Mouse (Mus musculus): Measurements from ENCODE around the gene Spns2. TPM values are rescaled to one million over a fixed set of nuclear protein-coding genes. Genes with fewer than 3 reads are reported as not detected.

Gene Spns2
- polyA plus RNA-seq, 1 experiment from 2014 or later, result 1.5 TPM

GRCm38 (mm10) chr11:72501426-72502002 is 11.8 kb upstream of the Spns2 start:
- DNase-seq (ENCODE audit: low spot score), result no peak

DNA sequence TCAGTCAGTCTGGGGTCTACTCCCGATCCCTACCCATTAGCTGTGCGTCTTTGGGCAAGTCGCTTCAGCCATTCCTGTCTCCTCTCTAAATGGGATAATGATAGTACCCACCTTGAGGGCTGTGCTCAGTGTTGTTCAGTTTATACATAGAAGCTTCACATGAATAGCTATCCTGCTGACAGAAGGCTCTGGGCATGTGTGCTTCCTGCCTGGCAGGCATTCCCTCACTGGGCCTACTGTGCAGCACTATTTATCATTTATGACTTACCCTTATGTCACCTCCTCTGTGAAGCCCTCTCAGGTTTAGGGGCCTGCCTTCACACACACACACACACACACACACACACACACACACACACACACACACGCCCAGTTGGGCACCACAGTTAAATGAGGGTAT is 10.4 kb upstream of the Spns2 start:
- DNase-seq (ENCODE audit: low spot score), result no peak

GRCm38 (mm10) chr11:72497367-72497766 is 7.7 kb upstream of the Spns2 start:
- no peak for DNase-seq (ENCODE audit: low spot score)

- no peak for DNase-seq (ENCODE audit: low spot score)
Measured at GRCm38 (mm10) chr11:72496775-72497174, 7.1 kb upstream of the Spns2 start.

- no peak for DNase-seq (ENCODE audit: low spot score)
Measured at GRCm38 (mm10) chr11:72496066-72496465, 6.4 kb upstream of the Spns2 start.

DNA sequence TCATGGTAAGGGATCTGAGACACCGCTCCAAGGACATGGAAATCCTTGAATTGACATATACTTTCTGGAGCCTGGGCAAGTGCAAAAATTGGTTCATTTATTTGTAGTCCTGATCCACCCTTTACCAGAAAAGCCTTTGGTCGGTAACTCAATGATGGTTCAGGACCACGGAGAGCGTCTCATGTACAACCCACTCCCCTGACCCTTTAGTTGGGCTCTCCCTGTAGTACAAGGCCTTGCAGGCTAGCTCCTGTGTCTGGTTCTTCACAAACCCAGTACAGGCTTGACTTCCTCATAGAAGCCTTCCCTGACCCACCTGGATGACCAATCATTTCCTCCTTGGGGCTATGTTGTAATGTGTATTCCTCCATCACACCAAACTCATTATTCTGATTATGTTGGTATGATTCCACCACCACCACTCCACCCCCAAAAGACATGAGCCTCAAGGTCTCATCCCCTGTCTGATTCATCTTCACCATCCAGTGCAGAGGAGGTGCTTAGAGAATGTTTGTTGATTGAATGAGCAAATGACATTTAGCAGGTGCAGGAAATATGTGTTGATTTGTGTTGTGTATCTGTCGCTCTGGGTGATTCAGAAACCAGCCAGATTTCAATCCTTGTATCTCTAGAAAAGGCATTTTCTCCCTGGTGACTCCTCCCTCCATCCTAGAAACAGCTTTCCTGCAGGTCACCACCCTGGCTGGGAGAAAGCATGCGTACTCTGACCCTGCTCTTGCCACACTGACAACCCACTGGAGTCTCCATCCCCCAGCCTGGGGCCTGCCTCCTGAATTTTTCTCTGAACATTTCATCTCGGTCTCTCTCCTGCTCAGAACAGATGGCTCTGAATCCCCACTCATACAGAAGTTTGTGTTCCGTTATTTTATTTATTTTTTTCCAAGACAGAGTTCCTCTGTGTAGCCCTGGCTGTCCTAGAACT is 4.6 kb upstream of the Spns2 start:
- peak; percentile 12 for DNase-seq (ENCODE audit: low spot score)

GRCm38 (mm10) chr11:72491130-72491960 is 1.6 kb upstream of the Spns2 start:
- DNase-seq (ENCODE audit: low spot score), result no peak

GRCm38 (mm10) chr11:72489397-72489796 is 307 bp downstream of the Spns2 start:
- no peak for DNase-seq (ENCODE audit: low spot score)

DNA sequence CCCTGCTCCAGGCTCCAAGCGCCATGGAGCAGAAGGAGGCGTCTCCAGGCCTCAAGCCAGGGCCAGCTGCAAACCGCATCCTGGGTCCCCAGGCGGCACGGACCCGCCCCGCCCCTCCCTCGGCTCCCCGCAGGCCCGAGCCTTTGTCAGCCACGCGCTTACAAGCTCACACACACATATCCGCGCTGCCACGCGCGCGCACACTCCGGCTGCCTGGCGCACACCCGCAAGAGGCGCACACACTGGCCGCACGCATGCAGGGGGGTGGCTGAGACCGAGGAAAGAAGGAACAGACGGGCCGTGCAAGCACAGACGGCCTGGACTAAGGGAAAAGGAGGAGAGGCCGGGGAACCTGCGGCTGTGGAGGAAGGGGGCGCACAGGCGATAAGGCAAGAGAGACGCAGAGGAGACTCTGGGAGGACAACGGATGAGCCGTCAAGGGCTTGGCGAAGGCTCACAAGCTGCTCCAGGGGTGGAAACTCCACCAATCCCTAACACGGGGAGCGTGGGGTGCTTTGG is 892 bp downstream of the Spns2 start:
- peak; percentile 15 for DNase-seq (ENCODE audit: low spot score)

- DNase-seq (ENCODE audit: low spot score), result no peak
Measured at GRCm38 (mm10) chr11:72487739-72488138, 2.0 kb downstream of the Spns2 start.

DNA sequence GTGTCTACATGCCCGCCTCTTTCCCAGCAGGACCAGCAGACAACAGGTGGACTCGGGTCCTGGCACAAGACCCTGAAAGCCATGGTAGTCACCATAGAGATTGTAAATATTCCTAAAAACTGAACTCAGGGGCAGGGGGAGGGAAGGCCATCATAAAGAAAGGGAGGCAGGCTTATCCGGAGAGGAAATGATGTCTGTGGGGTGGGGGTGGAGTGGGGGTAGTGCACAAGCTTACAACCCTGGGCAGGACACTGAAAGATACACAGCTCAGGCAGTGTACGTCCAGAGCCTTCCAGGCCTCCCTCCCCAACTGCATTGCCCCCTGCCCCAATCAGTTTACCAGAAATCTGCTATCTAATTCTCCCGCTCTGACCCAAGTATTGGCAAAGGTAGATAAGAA is 2.5 kb downstream of the Spns2 start:
- DNase-seq (ENCODE audit: low spot score), result no peak

GRCm38 (mm10) chr11:72485960-72486359 is 3.7 kb downstream of the Spns2 start:
- DNase-seq (ENCODE audit: low spot score), result no peak

GRCm38 (mm10) chr11:72485157-72485556 is 4.5 kb downstream of the Spns2 start:
- DNase-seq (ENCODE audit: low spot score), result peak; percentile 11

- DNase-seq (ENCODE audit: low spot score), result no peak
Measured at GRCm38 (mm10) chr11:72484549-72484948, 5.2 kb downstream of the Spns2 start.

DNA sequence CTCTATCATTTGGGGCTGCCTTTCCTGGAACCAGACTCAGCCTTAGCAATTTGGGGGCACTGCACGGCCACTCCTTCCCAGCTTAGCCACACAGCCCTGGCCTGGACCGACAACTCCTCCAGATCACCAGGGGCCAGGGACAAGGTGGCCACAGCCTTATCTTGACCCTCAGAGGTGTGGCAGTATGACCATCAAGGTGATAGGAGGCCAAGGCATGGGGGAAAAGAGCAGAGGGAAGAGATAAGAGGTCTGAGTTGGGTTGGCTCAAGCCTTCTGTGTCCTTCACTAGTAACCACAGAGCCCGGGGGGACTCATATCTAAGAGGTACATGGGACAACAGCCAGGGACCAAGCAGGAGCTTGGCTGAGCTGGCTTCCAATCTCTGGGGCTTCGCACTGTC is 7.8 kb downstream of the Spns2 start:
- no peak for DNase-seq (ENCODE audit: low spot score)

DNA sequence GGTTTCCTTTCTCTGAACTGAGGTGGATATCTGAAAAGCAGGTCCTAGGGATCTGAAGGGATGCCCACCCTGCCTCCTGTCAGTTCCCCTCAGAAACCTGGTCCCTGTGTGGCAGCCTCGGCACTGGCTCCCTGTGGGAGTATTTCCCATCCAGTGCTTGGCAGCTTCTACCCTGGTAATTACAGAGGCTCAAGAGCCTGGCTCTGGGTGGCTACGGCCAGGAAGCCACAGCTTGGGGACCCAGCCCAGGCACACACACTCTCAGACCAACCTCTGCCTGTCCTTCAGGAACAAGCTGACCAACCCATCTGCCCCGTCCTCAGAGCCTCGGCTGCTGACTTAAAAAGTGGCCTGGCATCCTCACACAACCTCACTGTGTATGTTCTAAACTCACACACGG is 8.4 kb downstream of the Spns2 start:
- DNase-seq (ENCODE audit: low spot score), result no peak

DNA sequence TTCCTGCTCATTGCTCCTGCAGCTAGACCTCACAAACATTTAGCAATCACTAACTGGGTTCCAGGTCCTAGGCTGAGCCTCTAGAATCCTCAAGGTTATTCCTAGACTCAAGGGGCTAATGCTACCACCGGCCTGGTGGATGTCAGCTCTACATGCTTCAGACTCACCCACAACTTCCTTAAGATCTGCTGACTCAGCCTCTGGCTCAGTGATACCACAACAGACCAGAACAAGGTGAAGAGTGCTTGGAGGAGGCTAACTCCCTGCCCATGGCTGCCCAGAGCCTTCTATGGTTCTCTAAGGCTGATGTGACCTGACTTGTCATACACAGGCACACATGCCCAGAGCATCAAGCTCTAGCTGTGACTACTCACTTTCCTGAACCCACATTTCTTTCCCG is 10.2 kb downstream of the Spns2 start:
- no peak for DNase-seq (ENCODE audit: low spot score)

DNA sequence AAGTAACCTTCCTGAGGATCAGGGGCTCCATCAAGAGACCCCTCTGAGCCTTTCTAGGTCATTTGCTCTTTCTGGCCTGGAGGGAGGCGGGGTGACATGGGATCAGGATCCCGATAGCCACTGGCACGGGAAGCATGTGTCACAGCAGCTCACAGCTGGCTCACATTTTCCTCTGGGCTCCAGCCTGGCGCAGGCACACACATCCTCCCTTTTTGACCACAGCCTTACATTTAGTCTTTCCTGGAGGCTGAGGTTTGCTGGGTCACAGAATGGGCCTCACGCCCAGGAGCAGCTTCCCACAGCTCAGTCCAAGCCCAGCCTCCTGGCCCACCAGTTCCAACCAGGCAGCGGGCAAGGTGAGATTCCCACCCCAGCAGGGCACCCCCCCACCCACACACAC is 11.5 kb downstream of the Spns2 start:
- no peak for DNase-seq (ENCODE audit: low spot score)

DNA sequence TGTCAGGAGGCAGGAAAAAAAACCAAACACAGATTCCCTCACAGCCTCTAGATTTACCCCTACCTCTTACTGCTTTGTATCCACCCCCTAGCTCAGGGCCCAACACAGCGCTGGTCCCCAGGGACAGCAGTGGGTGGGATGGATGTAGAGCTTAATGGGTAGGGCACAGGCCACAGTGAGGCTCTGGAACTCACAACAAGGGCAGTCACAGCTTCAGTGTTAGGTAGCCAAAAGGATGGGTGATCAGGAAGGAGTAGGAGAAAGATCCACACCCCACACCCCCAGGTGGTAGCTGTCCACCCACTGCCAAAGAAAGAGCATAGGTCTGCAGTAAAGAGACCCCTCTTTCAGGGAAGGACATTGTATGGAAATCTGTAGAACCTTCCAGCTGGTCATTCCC is 12.1 kb downstream of the Spns2 start:
- no peak for DNase-seq (ENCODE audit: low spot score)

GRCm38 (mm10) chr11:72477182-72477581 is 12.5 kb downstream of the Spns2 start:
- no peak for DNase-seq (ENCODE audit: low spot score)

GRCm38 (mm10) chr11:72476074-72476625 is 13.6 kb downstream of the Spns2 start:
- no peak for DNase-seq (ENCODE audit: low spot score)

Data from thymus, postnatal 0 days (tissue).